Mouse (Mus musculus): ENCODE data around the gene Fibcd1.

GRCm38 (mm10) chr2:31863766-31864165 lies 18.0 kb upstream of the Fibcd1 start:
- TF ChIP-seq CTCF (IDR thresholded peaks at IDR 0.05; ENCODE audit: control insufficient read depth, insufficient read depth, insufficient read length) (no peak), FOSL1 (IDR thresholded peaks at IDR 0.05; ENCODE audit: insufficient read depth, low read length, poor library complexity, severe bottlenecking) (no peak), MAX (IDR thresholded peaks at IDR 0.05) (no peak)
